8 mouse cellular contexts compared by ENCODE assay signal in the genomic region with DNA sequence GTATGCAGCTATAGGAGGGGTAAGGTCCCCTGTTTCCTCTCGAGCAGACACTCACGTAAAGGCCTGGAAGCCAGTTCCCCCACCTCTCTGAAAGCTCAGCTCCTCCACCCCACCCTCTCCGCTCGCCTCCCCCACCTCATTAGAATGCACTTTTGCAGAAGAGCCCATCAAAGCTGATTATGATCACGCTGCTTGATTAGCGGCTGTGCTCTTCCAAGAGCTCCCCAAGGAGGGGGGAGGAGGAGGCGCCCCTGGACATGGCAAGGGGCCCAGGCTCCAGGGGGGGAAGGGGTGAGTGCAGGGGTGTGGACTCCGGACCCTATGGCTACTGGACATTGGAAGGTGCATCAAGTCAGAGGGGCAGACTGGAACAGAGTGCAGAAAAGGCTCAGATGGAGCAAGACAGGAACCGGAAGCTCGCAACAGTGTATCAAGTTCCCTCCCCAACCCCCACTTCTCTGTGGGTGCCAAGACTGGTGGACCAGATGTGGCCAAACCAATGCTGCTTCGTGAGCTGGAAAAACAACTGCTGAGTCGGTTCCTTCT.
DNase-seq lines count a peak whose midpoint lies in the region; ATAC-seq and TF ChIP-seq lines count a peak whose summit lies in the region.

No protein-coding gene starts in this region.

- H3K27me3 ChIP-seq in heart, embryonic 11.5 days (ENCODE audit: control insufficient read depth, insufficient read depth, low read length), result peaks cover 18% of the 10 kb centered on the region
- no peaks in the 10 kb centered on the region for H3K27me3 ChIP-seq in kidney, adult 2 months (replicated peaks; ENCODE audit: control insufficient read depth, insufficient read depth, low read length)
- H3K27me3 ChIP-seq in lung, postnatal 0 days (replicated peaks; ENCODE audit: insufficient read depth, low read length), result no peaks in the 10 kb centered on the region

- TF ChIP-seq EP300 in lung, postnatal 0 days (IDR thresholded peaks at IDR 0.05), result no peak

- 0 out of 2 replicates have a peak, but pooled peaks cover 4% of the 10 kb centered on the region for H3K4me1 ChIP-seq in heart, embryonic 11.5 days (ENCODE audit: control insufficient read depth, insufficient read depth, low read length)
- H3K4me1 ChIP-seq in kidney, adult 2 months (ENCODE audit: control insufficient read depth, insufficient read depth, low read length), result no peaks in the 10 kb centered on the region
- H3K4me1 ChIP-seq in lung, postnatal 0 days (ENCODE audit: insufficient read depth, low read depth, low read length), result no peaks in the 10 kb centered on the region

- no peak for ATAC-seq in heart, embryonic 11.5 days (replicated peaks; ENCODE audit: insufficient number of reproducible peaks, low FRiP score, low TSS enrichment)
- ATAC-seq in lung, postnatal 0 days, result peak; percentile 75

- H3K36me3 ChIP-seq in heart, embryonic 11.5 days (ENCODE audit: control insufficient read depth, insufficient read depth, low read length), result no peaks in the 10 kb centered on the region
- H3K36me3 ChIP-seq in kidney, adult 2 months (ENCODE audit: control insufficient read depth, insufficient read depth, low read length), result no peaks in the 10 kb centered on the region
- no peaks in the 10 kb centered on the region for H3K36me3 ChIP-seq in lung, postnatal 0 days (ENCODE audit: insufficient read depth, low read length)

- no peak for TF ChIP-seq POLR2A in kidney, adult 2 months (IDR thresholded peaks at IDR 0.05; ENCODE audit: low read depth, low read length)

- no peak for TF ChIP-seq CTCF in kidney, adult 2 months (conservative IDR thresholded peaks at IDR 0.05; ENCODE audit: insufficient read depth, insufficient read length, low read depth, low read length)
- no peak for TF ChIP-seq CTCF in lung, postnatal 0 days (IDR thresholded peaks at IDR 0.05)

- H3K4me3 ChIP-seq in heart, embryonic 11.5 days (ENCODE audit: low read depth, low read length), result no peak overlapping the region
- H3K4me3 ChIP-seq in kidney, adult 2 months (ENCODE audit: insufficient read depth, low read depth, low read length), result no peak overlapping the region
- no peak overlapping the region for H3K4me3 ChIP-seq in lung, postnatal 0 days (ENCODE audit: low read depth, low read length)

- no peak overlapping the region for H3K4me2 ChIP-seq in heart, embryonic 11.5 days
- peak overlapping the region; percentile 29; the same call in 1 of the 2 replicates for H3K4me2 ChIP-seq in lung, postnatal 0 days (replicated peaks; ENCODE audit: low read depth, low read length)

- DNase-seq in heart, adult 18-20 months, result peak; percentile 40 to 65
- DNase-seq in embryo, embryonic 11 days, result peak; percentile 66
- DNase-seq in heart, adult 9 months (ENCODE audit: low spot score in 2 of 2), result peak; percentile 48 to 67
- DNase-seq in kidney, adult 2 months, result peak; percentile 62
- DNase-seq in lung, postnatal 0 days (ENCODE audit: low spot score), result peak; percentile 69
- peak; percentile 13 for DNase-seq in ovary, postnatal 36 days (ENCODE audit: low spot score)
- no peak for DNase-seq in T-cell, adult 2 months (ENCODE audit: low spot score)

- no peak overlapping the region for H3K9ac ChIP-seq in heart, embryonic 11.5 days (ENCODE audit: low read depth, low read length)
- H3K9ac ChIP-seq in lung, postnatal 0 days (replicated peaks; ENCODE audit: low read depth), result no peak overlapping the region

- H3K27ac ChIP-seq in heart, embryonic 11.5 days (ENCODE audit: low read depth, low read length), result no peak overlapping the region
- no peak overlapping the region for H3K27ac ChIP-seq in kidney, adult 2 months (ENCODE audit: insufficient read depth, low read depth, low read length)
- H3K27ac ChIP-seq in lung, postnatal 0 days (ENCODE audit: low read length), result no peak overlapping the region

- no peaks in the 10 kb centered on the region for H3K9me3 ChIP-seq in heart, embryonic 11.5 days (replicated peaks; ENCODE audit: control insufficient read depth, low read length)
- H3K9me3 ChIP-seq in lung, postnatal 0 days (ENCODE audit: low read length), result no peaks in the 10 kb centered on the region

- 33% methylated on average over 12 of the region's 12 CpGs for WGBS in heart, embryonic 11.5 days (ENCODE audit: insufficient replicate concordance)
- WGBS in kidney, adult 2 months, result 21% methylated on average over 12 of the region's 12 CpGs
- 31% methylated on average over 12 of the region's 12 CpGs for WGBS in lung, postnatal 0 days
